Mouse (Mus musculus) gastrocnemius, postnatal 14 days (tissue): ENCODE results near the gene Ucp2. TPM values are rescaled to one million over a fixed set of nuclear protein-coding genes. Genes with fewer than 3 reads are reported as not detected.
A peak's percentile ranks its signal among the peaks of the same experiment; 100 is the strongest.
"Not testable (repeated sequence)": the region's sequence is repeated elsewhere in the genome, so short reads cannot be mapped to it uniquely, and the experiment has no call there.

Source experiments
- DNase-seq: peaks from one replicate; pipeline ENCODE4 v3.0.0; 2021; ENCODE audit warnings: mixed read lengths
- intact Hi-C: fragments of 180-260 bp; cut with DNase I; formaldehyde crosslinking; loops from one replicate; pipeline ENCODE4 v1.15.1; 2025; ENCODE audit warnings: low total_unique reads
- total RNA-seq, 2 experiments: library from RNA; stranded (reverse); gene quantifications; 2 replicates each; pipeline ENCODE4 v1.2.3; 2021

The Ucp2 gene
- total RNA-seq, 2 experiments from 2014 or later = 121 to 126 TPM

DNA sequence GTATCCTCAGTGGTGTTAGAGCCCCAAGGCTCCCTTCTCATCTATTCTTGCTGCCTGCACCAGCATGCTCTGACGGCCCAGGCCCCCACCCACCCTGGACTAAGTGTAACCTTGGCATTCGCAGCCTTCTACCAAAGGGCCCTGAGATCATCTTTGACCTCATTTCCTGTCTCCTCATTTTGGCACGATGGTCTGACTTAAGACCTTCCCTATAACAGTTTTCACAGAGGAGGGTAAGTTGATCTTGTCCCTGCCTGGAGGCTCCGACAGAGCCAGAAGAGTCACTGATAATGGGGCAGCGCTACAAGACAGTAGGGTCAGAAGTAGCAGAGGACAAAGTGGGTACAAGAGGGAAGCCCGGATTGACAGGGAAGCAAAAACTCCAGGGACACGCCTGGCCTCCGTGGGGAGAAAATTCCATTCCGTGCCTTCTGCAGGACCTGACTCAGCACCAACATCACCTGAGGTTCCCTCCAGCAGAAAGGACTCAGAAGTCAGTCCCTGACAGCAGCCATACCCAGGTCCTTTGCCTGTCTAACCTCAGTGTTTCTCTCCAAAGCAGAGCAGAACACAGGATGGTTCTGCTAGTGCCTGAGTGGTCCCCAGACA lies 19.2 kb upstream of the Ucp2 start:
- intact Hi-C loops = no loop called here
- DNase-seq = no peak

DNA sequence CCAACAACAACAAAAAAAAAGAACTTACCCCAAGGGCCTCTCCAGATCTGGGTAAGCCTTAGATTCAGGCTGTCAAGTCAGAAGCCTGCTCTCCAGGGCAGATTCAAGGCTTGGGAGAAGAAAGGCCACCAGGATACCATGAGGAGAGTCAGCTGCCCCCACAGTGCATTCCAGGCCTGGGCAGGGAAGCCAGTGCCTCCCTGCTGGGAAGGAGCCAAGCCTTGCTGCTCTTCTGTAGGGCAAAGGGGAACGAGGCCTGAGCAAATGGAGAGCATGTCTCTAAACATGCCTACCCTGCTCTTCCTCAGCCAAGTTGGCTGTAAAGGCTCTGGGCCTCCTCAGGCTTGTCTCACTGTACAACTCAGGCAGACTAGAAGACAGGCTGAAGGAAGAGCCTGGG lies 18.5 kb upstream of the Ucp2 start:
- intact Hi-C loops = no loop called here
- DNase-seq = peak; percentile 80

DNA sequence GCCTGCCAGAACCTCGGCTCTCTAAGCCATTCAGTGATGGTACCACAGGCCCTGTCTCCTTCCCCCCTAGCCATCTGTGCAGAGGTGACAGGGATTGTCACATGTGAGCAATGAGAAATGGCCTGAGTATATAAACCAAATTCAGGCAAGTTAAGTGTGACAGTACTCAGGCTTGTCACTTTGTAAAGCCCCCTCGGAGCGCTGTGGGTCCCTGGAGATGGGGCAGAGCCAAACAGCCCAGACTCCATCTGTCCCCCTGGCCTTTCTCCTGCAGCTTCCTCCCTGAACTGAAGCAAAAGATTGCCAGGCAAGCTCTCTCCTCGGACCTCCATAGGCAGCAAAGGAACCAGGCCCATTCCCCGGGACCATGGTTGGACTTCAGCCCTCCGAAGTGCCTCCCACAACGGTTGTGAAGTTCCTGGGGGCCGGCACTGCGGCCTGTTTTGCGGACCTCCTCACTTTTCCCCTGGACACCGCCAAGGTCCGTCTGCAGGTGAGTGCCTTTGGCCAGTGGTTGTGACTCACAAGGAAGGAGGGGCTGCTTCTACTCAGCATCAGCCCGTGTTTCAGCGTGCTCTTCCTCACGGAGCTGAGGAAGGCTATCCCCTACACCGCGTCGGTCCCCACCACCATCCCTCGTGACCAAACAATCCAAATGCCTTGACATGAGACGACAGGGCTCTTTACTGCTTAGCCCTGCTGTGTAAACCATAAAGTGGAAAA lies 13.9 kb upstream of the Ucp2 start:
- intact Hi-C loops = no loop called here
- DNase-seq = no peak

DNA sequence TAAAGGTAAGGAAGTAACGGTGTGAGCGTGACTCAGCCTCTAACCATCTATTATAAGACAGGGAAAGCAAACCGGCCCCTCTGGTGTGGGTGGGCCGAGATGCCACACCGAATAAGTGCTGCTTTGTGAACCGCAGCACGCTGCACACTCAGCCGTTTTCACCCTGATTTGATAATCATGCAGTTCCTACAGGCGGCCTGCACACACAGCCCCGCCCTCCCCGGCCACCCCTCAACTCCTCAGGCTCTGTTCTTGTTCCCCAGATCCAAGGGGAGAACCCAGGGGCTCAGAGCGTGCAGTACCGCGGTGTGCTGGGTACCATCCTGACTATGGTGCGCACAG lies 13.3 kb upstream of the Ucp2 start:
- intact Hi-C loops = no loop called here
- no peak for DNase-seq

DNA sequence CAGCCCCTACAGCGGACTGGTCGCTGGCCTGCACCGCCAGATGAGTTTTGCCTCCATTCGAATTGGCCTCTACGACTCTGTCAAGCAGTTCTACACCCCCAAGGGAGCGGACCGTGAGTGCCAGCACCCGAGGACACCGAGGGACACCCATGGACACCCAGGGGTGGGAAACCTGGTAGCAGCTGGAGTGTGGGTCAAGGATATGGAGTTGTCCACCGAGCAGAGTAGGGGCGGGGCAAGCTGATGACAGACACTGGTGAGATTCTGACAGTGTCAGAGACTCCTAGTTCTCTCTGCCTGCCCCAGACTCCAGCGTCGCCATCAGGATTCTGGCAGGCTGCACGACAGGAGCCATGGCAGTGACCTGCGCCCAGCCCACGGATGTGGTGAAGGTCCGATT lies 13.0 kb upstream of the Ucp2 start:
- intact Hi-C loops = no loop called here
- no peak for DNase-seq

DNA sequence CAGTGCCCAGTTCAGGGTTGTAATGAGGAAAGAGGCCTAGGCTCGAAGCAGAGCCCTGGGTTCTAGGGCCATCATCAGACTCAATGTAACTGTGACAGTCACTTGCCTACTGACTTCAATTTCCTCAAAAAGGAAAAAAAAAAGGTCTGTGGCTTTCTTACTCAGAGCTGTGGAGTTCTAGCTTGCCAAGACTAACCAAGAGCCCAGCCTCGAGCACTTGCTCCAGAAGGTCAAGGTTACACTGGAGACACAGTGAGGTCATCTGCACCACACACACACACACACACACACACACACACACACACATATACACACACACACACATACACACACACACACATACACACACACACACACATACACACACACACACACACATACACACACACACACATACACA lies 11.1 kb upstream of the Ucp2 start:
- DNase-seq, intact Hi-C loops: not testable (repeated sequence)

DNA sequence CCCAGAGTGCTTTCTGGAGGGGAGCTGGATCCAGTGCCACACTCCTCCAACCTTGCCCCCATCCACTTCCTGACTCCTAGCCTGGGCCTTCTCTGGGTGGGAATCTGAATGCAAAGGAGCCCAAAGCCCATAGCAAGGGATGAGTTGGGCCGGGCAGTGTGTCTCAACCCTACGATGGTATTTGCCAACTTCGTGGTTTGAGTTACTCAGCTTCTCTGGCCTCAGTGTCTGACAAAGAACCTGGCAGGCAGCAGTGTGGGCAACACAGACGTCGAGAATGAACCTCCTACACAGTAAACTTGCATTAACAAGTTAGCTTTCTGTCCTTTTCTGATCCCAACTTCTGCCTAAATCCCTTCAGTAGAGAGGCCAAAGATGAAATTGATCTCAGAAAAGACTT lies 8.6 kb upstream of the Ucp2 start:
- intact Hi-C loops = no loop called here
- DNase-seq = no peak

DNA sequence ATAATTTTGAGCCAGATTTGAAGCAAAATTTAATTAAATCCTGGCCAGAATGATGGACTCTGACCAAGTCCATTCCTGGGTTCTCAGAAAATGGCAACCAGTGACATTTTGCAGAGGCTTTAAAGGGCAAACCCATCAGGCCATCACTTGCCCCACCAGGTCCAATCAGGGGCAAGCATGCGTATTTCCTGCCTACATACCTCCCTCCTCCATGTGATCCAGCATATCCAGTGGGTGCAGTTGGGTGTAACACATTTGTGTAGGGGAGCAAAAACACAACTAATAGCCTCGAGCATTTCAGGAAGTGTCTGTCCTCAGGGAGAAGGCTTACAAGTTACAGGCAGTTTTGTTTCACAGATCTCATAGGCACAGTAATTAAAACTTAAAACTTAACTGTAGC lies 5.8 kb upstream of the Ucp2 start:
- intact Hi-C loops = no loop called here
- no peak for DNase-seq

DNA sequence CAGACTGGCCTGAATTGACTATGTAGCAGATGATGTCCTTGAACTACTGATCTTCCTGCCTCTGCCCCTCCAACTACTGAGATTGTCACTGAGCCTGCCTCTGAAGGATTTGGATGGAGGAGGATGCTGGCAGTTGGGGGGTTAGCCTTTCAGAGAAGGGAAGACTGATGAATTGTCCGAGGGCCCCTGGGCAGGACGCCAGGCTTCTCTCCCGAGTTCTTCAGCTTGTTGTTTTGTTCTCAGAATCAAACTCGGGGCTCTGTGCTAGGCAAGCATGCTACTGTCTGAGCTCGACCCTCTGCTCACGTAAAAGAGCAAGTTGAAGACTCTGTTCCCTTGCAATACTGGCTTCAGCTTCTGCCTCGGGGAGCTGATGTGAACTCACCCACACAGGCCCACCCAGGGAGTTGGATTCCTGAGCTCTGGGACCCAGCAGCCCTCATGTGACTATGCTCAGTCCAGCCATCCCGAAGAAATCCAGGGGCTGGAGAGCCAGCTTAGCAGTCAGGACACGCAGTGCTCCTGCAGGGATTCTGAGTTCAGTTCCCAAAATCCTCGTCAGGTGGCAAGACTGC lies 4.6 kb upstream of the Ucp2 start:
- intact Hi-C loops = no loop called here
- peak; percentile 38 for DNase-seq

DNA sequence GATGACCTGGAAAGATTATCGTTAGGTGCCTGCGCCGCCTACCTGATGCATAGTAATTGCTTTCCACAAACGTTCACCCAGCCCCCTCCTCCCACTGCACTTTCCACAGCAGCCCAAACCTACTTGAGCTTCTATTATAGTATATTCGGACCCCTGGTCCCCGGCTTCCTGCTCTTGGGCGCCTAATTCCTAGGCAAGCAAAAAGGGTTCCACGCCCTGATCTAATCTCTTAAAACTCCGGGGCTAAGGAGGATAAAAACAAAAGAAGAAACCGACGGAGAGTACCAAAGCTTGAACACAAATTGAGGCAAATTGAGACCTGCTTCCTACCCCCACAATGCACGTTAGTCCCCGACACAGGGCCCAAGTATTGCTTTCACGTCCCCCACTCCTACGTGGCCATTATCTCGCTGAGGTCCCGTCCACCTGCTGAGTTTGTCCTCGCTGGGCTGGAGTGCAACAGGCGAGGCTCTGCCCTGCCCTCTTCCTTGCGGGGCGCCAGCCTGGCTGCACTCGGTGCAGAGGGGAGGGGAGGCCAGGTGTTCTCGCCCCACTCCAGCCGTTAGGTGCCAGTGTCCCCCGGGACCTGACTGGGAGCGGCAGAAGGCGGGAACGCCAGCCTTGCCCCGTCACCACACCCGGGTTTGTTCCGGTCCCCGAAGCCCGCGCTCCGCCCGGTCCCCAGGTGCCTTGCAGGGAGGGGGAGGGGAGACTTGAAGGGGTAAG lies 583 bp upstream of the Ucp2 start:
- intact Hi-C loops = no loop called here
- DNase-seq = peak; percentile 36

DNA sequence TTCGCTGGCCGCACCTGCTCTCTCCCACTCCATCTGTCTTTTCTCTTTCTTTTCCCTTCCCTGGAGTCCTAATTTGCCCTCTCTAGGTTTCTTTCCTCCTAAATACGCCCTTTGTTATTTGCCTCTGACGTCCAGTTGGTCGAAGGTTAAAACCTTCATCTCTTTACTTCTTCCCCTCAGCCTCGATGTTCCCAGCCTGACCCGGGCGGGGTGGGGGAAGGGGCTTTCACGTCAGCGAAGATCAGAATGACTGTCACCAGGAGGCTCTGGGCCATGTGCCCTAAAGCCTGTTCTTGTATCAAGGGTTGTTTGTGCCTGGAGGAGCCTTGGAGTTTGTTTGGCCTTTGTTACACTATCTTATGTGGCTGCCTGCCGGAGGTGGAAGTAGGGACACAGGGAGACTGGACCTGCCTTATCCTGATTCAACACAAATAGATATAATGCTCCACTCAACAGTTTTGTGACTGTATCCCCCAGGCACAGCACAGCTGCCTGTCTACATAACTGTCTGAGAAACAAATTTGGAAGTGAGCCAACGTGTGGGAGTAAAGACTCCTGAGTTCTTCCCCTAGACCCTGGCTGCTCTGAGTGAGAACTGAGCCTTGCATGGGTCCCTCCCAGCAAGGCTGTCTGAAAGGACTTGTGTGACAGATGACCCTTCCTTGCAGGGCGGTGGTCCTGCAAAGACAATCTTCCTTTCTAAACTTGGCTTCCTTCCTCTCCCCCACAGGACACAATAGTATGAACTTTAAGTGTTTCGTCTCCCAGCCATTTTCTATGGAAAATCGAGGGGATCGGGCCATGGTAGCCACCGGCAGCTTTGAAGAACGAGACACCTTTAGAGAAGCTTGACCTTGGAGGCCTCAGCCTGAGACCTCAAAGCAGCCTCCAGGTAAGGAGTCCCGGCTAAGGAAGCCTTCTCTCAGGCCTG lies 612 bp downstream of the Ucp2 start:
- intact Hi-C loops = no loop called here

DNA sequence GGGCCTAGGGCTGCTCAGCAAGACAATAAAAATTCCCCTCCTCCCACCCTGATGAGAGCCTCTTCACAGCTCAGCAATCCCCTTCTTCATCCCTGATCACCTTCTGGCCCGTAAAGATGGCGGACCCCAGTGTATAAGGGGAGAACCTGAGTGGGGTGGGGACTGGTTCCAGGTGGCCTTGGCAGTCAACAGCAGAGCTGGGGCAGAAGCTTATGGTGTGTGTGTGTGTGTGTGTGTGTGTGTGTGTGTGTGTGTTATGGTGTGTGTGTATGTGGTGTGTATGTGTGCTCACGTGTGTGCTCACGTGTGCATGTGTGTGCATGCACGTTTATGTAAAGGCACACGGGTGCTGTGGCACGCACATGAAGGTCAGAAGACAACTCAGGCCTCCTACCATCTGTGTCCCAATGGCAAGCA lies 1.3 kb downstream of the Ucp2 start:
- DNase-seq = no peak
- intact Hi-C loops = no loop called here

More for the DNA sequence above, 612 bp downstream of the Ucp2 start:
- DNase-seq = no peak

DNA sequence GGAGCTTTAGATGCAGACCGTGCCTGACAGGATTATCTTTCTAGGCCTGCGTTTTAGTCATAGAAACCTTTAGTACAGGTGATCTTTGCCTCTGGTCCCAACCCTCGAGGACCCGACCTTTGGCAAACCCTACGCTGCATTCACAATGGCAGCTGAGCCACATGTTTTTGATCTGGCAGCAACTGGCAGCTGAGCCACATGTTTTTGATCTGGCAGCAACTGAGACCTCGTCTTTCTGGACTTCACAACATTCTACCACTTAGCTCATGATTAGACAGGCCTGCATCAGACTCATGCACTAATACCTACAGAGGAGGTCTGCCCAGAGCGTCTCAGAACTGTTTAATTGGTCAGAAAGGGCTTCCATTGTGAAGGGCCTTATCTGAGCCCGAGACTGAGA lies 1.9 kb downstream of the Ucp2 start:
- intact Hi-C loops = no loop called here
- no peak for DNase-seq

DNA sequence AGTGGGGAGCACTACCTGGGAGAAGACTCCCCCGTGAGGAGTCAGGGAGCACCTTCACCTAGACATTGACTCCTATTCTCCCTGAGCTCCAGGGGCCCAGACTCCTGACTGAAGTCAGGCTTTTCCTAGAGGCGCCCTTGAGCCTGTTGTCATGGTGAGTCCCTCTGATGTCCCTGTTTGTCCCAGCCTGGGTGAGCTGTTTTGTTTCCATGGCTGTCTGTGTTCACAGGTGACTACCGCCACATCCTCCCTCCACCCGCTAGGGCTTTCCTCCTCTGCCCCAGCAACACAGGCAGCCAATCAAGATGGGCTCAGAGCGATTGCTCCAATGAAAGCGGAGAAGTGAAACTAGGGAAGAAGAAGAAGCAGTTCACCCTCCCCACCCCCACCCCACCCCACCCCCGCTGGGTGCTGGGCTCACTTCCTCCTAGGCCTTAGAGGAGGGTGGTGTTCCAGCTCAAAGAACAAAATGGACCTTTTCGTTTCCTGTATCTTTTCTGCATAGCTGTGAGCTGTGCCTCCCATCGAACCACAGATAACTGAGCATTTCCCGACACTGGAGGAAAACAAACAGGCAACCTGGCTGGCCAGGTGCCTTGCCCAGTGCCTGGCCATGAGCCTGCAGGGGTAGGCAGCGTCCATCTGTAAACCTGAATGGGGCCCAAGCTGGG lies 2.6 kb downstream of the Ucp2 start:
- intact Hi-C loops = no loop called here

DNA sequence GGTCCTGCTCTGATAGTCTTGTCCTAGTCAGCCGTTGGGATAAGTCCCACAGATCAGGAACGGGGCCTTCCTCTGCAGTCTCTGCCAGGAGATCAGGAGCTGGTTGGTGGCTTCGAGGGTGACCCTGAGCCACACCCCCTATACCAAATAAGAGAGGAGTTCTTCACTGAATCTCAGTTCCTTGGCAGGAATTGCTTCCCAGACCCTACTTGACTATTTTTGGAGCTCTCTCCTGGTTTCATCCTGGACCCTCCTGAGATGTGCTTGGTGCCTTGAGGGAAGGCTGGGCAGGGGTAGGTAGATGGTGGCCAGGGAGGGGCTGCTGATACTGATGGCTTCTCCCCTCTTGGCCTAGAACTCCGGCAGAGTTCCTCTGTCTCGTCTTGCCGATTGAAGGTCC lies 3.2 kb downstream of the Ucp2 start:
- no peak for DNase-seq
- intact Hi-C loops = no loop called here

More for the DNA sequence above, 2.6 kb downstream of the Ucp2 start:
- DNase-seq = peak; percentile 60

DNA sequence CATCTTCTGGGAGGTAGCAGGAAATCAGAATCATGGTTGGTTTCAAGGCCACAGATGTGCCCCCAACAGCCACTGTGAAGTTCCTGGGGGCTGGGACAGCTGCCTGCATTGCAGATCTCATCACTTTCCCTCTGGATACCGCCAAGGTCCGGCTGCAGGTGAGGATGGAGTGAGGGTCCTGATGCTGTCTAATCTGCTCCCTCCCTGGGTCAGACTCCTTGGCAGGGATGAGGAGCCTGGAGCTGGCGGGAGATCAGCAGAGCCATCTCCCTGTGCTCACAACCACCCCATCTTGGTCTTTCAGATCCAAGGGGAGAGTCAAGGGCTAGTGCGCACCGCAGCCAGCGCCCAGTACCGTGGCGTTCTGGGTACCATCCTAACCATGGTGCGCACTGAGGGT lies 3.7 kb downstream of the Ucp2 start:
- intact Hi-C loops = no loop called here
- DNase-seq = no peak

DNA sequence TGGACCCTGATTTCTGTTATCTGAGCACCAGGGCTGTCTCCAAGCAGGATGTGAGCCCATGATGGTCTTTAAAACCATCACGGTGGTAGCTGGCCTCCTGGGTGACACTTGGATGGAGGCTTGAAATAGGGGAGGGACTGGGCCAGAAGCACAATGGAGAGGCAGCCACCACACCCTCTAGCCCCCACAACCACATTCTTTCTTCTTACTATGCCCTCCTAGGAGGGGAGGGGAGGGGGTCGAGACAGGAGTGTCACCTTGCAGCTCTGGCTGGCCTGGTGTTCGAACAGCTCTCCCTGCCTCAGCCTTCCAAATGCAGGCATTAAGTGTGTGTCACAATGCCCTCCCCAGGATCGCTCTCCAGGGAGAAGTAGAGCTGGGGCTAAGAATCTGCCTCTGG lies 4.3 kb downstream of the Ucp2 start:
- intact Hi-C loops = no loop called here
- no peak for DNase-seq

DNA sequence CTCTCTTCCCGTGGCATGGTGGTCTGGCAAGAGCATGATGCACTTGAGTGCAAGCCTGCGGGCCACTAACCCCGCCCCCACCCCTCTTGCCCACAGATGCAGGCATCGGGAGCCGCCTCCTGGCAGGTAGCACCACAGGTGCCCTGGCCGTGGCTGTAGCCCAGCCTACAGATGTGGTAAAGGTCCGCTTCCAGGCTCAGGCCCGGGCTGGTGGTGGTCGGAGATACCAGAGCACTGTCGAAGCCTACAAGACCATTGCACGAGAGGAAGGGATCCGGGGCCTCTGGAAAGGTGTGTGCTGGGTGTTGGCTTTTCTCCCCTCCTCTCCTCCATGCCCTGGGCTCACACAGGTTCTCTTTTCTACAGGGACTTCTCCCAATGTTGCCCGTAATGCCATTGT lies 4.8 kb downstream of the Ucp2 start:
- intact Hi-C loops = no loop called here
- DNase-seq = no peak

DNA sequence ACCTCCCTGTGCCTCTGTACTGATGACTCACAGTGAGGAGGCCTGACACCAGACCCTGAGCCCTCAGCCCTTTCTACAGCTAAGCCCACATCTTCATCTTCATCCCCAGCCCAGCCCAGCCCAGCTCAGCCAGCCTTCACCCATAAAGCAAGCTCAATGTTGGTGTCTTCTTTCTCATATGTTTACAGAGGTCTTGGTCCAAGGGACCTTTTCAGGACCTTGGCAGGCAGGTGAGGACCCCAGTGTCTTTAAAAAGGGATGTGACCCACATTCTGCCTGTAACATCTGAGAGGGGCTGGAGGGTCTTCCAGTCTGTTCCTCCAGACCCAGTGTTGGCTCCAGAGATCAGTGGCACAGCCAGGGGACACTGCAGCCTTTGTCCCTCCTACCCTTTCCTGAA lies 6.3 kb downstream of the Ucp2 start:
- intact Hi-C loops = no loop called here
- DNase-seq = no peak
